Mouse (Mus musculus): ENCODE data around the gene Cbarp. TPM values are rescaled to one million over a fixed set of nuclear protein-coding genes. Genes with fewer than 3 reads are reported as not detected.
A peak's percentile ranks its signal among the peaks of the same experiment; 100 is the strongest.

The Cbarp gene
- total and polyA plus RNA-seq, 3 experiments, result 74.5 to 118 (median 84.3) TPM

DNA sequence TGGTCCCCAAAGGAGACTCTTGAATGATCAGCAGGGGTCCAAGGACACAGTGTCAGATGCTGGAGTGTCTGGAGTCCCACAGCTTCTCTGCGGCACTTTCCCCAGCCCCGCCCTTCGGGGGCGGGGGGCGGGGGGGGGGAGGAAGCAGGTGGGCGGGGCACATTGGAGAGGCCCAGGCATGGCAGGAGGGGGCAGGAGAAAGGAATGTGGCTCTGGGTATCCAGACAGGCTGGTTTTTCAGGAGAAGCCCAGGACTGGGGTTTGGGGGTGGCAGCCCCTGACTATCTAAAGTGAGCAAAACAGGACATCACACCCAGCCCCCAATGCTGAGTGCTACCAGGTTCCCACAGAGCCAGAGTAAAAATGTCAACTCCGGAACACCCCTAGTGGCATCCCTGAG lies 43.4 kb downstream of the Cbarp start:
- DNase-seq, result no peak

DNA sequence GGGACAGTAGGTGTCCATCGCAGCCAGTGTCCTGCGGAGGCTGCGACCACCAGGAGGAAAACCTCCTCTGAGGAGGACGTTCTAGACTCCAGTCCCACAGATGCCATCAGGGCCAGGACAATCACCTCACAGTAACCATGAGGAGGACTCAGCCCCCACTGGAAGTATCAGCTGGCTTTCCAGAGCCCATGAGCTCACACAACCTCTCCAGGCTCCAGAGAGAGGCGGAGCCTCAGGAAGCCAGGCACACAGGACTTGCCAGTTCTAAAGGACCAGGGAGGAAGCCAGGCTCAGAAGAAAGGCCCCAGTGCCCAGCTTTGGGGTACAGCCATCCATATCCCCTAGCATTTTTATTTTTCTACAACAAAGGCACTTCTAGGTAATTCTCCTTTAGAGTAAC lies 45.1 kb downstream of the Cbarp start:
- peak; percentile 54 for DNase-seq

DNA sequence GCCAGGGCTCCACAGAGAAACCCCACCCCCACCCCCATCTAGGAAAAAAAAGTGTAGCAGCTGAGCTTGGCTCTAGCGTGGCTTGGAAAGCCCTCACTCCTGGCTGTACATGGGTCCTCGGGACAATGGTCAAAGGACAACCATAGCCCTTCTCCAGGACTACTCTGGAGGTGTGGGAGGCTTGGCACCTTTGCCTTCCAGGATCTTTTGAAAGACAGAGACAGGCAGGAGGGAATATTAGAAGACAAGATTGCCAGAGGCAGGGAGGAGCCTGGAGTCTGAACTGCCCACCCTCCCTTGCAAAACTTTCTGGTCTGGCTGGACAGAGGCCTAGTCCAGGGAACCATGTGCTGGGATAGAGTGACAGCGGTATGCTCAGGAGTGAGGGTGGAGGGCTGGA lies 46.0 kb downstream of the Cbarp start:
- DNase-seq, result peak; percentile 48

- DNase-seq, result peak; percentile 82
Measured at GRCm38 (mm10) chr10:80094085-80094484, 46.5 kb downstream of the Cbarp start.

DNA sequence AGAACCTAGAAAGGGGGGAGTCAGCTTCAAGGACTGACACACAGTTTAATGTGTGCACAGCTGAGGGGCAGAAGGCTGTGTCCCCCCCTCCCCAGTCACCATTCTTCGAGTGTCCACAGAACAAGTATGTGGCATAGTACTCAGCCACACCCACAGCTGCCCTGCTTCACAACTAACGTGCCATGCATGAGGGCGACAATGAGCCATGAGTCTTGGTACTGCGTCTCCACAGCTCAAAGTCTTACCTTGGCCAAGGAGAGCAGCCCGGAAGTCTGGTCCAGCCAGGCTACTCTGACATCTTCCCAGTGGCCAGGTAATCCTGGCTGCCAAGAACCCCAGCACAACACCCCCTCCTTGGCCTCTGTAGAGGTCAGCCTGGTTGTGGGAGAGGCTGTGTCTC lies 47.9 kb downstream of the Cbarp start:
- DNase-seq, result no peak

GRCm38 (mm10) chr10:80091527-80091926 lies 49.1 kb downstream of the Cbarp start:
- DNase-seq, result no peak

DNA sequence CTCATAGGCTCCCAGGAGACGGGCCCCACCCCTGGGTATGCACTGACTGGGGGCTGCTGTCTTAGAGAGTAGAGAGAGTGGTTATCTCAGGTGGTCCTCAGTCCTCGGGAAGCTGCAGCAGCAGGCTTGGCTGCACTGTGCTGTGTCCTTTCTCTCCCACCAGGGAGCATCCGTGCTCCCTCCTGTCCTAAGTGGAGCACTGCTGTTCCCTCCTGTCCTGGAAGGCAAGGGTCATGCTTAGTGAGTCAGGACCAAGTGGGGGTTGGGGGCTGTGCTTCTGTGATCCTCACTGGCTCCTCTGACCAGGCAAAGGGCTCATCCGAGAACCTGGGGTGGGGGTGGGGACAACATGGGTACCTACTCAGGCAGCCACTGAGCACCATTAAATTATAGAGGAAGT lies 51.5 kb downstream of the Cbarp start:
- no peak for DNase-seq

GRCm38 (mm10) chr10:80087483-80087882 lies 53.2 kb downstream of the Cbarp start:
- no peak for DNase-seq

DNA sequence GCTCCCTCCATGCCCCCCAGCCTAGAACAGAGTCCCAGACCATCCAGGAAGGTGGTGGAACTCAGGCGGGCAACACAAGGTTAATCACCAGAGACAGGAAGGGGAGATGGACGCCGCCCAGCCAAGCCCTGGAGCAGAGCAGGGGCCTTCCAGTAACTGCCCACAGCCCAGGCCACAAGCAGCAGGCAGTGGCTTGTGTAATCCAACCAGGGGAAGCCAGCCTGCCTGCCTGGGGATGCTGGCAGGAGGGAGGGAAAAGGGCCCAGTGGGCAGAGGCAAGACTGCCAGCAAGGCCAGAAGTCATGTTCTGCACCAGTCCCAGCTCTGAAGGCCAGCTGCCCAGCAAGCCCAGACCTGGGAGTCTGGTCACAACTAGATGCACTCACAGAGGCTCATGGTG lies 53.8 kb downstream of the Cbarp start:
- peak; percentile 74 for DNase-seq

DNA sequence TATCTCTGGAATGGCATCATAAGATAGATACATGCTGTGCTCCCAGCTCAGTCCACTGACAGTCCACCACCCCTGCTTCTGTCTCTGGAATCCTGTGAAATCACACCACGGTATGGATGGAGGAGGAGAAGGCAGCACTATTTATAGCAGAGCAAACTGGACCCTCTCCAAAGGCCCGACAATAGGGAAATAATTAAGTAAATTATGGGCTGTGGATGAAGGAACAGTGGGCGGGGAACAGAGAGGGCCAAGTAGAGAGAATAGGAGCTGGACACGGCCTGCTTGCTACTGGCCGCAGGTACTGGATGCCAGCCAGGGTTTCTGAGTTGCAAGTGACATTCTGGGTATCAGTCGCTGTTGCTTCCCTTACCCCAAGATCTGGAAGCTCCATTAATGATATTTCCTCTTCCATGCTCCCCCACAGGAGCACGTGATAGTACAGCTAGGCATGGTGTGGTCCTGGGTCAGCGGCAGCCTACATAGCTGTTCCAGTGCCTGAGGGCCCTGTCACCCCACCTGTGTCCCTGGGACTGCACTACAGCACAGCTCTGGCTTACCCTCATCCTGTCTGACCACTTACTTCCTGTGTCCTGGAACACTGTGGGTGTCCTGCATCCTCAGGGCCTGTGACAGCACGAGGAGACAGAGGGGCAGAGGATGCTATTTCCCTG lies 55.7 kb downstream of the Cbarp start:
- DNase-seq, result no peak

DNA sequence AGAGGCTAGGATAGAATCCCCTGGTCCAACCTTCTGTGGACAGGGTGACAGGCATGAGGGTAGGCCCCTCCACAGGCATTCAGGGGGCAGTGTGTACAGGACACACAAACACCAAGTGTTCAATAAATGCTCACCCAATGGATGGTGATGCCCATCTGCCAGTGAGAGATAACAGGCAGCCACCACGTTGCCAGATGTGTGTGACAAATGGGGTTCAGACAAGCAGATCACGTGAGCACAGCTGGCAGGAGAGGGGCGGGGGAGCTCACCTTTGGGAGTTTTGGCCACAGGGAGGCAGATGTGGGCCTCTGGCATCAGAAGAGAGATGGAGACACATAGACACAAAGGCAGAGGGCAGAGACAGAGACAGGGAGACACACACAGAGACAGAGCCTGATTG lies 59.6 kb downstream of the Cbarp start:
- no peak for DNase-seq

Other genes with a start within 250 kb of the Cbarp start
Only the 30 nearest of the 33 such genes appear.
- not detected for gene Gm26602, start 230.0 kb downstream of the Cbarp start, total RNA-seq (2021)
- not detected in 2 replicates for gene Gm26602, start 230.0 kb downstream of the Cbarp start, polyA plus RNA-seq (2012; rRNA removed)
- gene Kiss1r, start 223.9 kb downstream of the Cbarp start, total RNA-seq (2021), result 1 to 10 TPM; 1.4 TPM
- 11.8 and 15.1 TPM in 2 replicates for gene Kiss1r, start 223.9 kb downstream of the Cbarp start, polyA plus RNA-seq (2012; rRNA removed)
- gene R3hdm4, start 219.6 kb downstream of the Cbarp start, total RNA-seq (2021), result 10 to 100 TPM; 87.8 to 93.5 TPM
- 197 and 231 TPM in 2 replicates for gene R3hdm4, start 219.6 kb downstream of the Cbarp start, polyA plus RNA-seq (2012; rRNA removed)
- 1 to 10 TPM; 4.6 to 6.5 TPM for gene Arid3a, start 213.8 kb downstream of the Cbarp start, total RNA-seq (2021)
- gene Arid3a, start 213.8 kb downstream of the Cbarp start, polyA plus RNA-seq (2012; rRNA removed), result 5.9 and 9.1 TPM in 2 replicates
- 10 to 100 TPM; 29.4 to 31.5 TPM for gene Wdr18, start 180.7 kb downstream of the Cbarp start, total RNA-seq (2021)
- gene Wdr18, start 180.7 kb downstream of the Cbarp start, polyA plus RNA-seq (2012; rRNA removed), result 66.1 and 66.8 TPM in 2 replicates
- under 1 TPM in 1 of 2 experiments, not detected in 1; 0.31 TPM for gene Grin3b, start 170.1 kb downstream of the Cbarp start, total RNA-seq (2021)
- 0.09 and 0.17 TPM in 2 replicates for gene Grin3b, start 170.1 kb downstream of the Cbarp start, polyA plus RNA-seq (2012; rRNA removed)
- 100 to 1,000 TPM; 142 to 143 TPM for gene Tmem259, start 156.5 kb downstream of the Cbarp start, total RNA-seq (2021)
- 619 and 624 TPM in 2 replicates for gene Tmem259, start 156.5 kb downstream of the Cbarp start, polyA plus RNA-seq (2012; rRNA removed)
- 10 to 100 TPM; 29.5 to 50.1 TPM for gene Cnn2, start 152.3 kb downstream of the Cbarp start, total RNA-seq (2021)
- gene Cnn2, start 152.3 kb downstream of the Cbarp start, polyA plus RNA-seq (2012; rRNA removed), result 53.0 and 58.8 TPM in 2 replicates
- gene Abca7, start 144.3 kb downstream of the Cbarp start, total RNA-seq (2021), result 10 to 100 TPM; 18.4 to 22.9 TPM
- 28.6 TPM in 2 replicates for gene Abca7, start 144.3 kb downstream of the Cbarp start, polyA plus RNA-seq (2012; rRNA removed)
- gene Arhgap45, start 124.2 kb downstream of the Cbarp start, total RNA-seq (2021), result 1 to 10 TPM; 3.9 to 6.7 TPM
- 11.0 and 14.6 TPM in 2 replicates for gene Arhgap45, start 124.2 kb downstream of the Cbarp start, polyA plus RNA-seq (2012; rRNA removed)
- 100 to 1,000 TPM in 1 of 2 experiments, 10 to 100 TPM in 1; 97.3 to 106 TPM for gene Polr2e, start 101.0 kb downstream of the Cbarp start, total RNA-seq (2021)
- 111 and 122 TPM in 2 replicates for gene Polr2e, start 101.0 kb downstream of the Cbarp start, polyA plus RNA-seq (2012; rRNA removed)
- gene Gpx4, start 93.7 kb downstream of the Cbarp start, total RNA-seq (2021), result 1,000 to 10,000 TPM; 1,287 to 1,377 TPM
- gene Gpx4, start 93.7 kb downstream of the Cbarp start, polyA plus RNA-seq (2012; rRNA removed), result 1,827 and 2,443 TPM in 2 replicates
- 10 to 100 TPM; 38.5 to 59.3 TPM for gene Sbno2, start 35.3 kb downstream of the Cbarp start, total RNA-seq (2021)
- 102 and 120 TPM in 2 replicates for gene Sbno2, start 35.3 kb downstream of the Cbarp start, polyA plus RNA-seq (2012; rRNA removed)
- gene Stk11, start 25.0 kb downstream of the Cbarp start, total RNA-seq (2021), result 100 to 1,000 TPM; 153 to 156 TPM
- 151 and 159 TPM in 2 replicates for gene Stk11, start 25.0 kb downstream of the Cbarp start, polyA plus RNA-seq (2012; rRNA removed)
- 100 to 1,000 TPM; 654 to 778 TPM for gene Atp5d, start 2.2 kb downstream of the Cbarp start, total RNA-seq (2021)
- 5,895 and 6,727 TPM in 2 replicates for gene Atp5d, start 2.2 kb downstream of the Cbarp start, polyA plus RNA-seq (2012; rRNA removed)
- gene Midn, start 7.4 kb upstream of the Cbarp start, total RNA-seq (2021), result 100 to 1,000 TPM in 1 of 2 experiments, 10 to 100 TPM in 1; 75.8 to 115 TPM
- 233 and 269 TPM in 2 replicates for gene Midn, start 7.4 kb upstream of the Cbarp start, polyA plus RNA-seq (2012; rRNA removed)
- gene Cirbp, start 25.1 kb upstream of the Cbarp start, total RNA-seq (2021), result 10 to 100 TPM; 30.6 to 77.0 TPM
- gene Cirbp, start 25.1 kb upstream of the Cbarp start, polyA plus RNA-seq (2012; rRNA removed), result 108 and 152 TPM in 2 replicates
- gene 1600002K03Rik, start 32.1 kb upstream of the Cbarp start, total RNA-seq (2021), result 10 to 100 TPM; 14.0 to 21.7 TPM
- gene 1600002K03Rik, start 32.1 kb upstream of the Cbarp start, polyA plus RNA-seq (2012; rRNA removed), result 25.9 and 34.5 TPM in 2 replicates
- gene Efna2, start 38.6 kb upstream of the Cbarp start, total RNA-seq (2021), result 1 to 10 TPM; 1.8 to 5.2 TPM
- 10.2 and 15.6 TPM in 2 replicates for gene Efna2, start 38.6 kb upstream of the Cbarp start, polyA plus RNA-seq (2012; rRNA removed)
- gene Mum1, start 85.6 kb upstream of the Cbarp start, total RNA-seq (2021), result 10 to 100 TPM; 13.5 to 24.4 TPM
- gene Mum1, start 85.6 kb upstream of the Cbarp start, polyA plus RNA-seq (2012; rRNA removed), result 23.0 and 24.6 TPM in 2 replicates
- gene Ndufs7, start 108.3 kb upstream of the Cbarp start, total RNA-seq (2021), result 100 to 1,000 TPM; 295 to 337 TPM
- gene Ndufs7, start 108.3 kb upstream of the Cbarp start, polyA plus RNA-seq (2012; rRNA removed), result 1,122 and 1,204 TPM in 2 replicates
- 100 to 1,000 TPM; 246 to 281 TPM for gene Gamt, start 120.2 kb upstream of the Cbarp start, total RNA-seq (2021)
- 820 and 833 TPM in 2 replicates for gene Gamt, start 120.2 kb upstream of the Cbarp start, polyA plus RNA-seq (2012; rRNA removed)
- gene Dazap1, start 120.7 kb upstream of the Cbarp start, total RNA-seq (2021), result 100 to 1,000 TPM in 1 of 2 experiments, 10 to 100 TPM in 1; 72.1 to 101 TPM
- gene Dazap1, start 120.7 kb upstream of the Cbarp start, polyA plus RNA-seq (2012; rRNA removed), result 102 and 119 TPM in 2 replicates
- gene Rps15, start 151.6 kb upstream of the Cbarp start, total RNA-seq (2021), result 1,000 to 10,000 TPM; 1,320 to 1,332 TPM
- 1,020 and 1,031 TPM in 2 replicates for gene Rps15, start 151.6 kb upstream of the Cbarp start, polyA plus RNA-seq (2012; rRNA removed)
- 1 to 10 TPM in 1 of 2 experiments, under 1 TPM in 1; 0.72 to 3.0 TPM for gene Apc2, start 155.1 kb upstream of the Cbarp start, total RNA-seq (2021)
- 2.5 and 4.0 TPM in 2 replicates for gene Apc2, start 155.1 kb upstream of the Cbarp start, polyA plus RNA-seq (2012; rRNA removed)
- gene 2310011J03Rik, start 179.7 kb upstream of the Cbarp start, total RNA-seq (2021), result 10 to 100 TPM; 21.6 to 32.5 TPM
- gene 2310011J03Rik, start 179.7 kb upstream of the Cbarp start, polyA plus RNA-seq (2012; rRNA removed), result 57.0 and 61.7 TPM in 2 replicates
- gene Pcsk4, start 188.7 kb upstream of the Cbarp start, total RNA-seq (2021), result 1 to 10 TPM; 1.8 to 3.4 TPM
- gene Pcsk4, start 188.7 kb upstream of the Cbarp start, polyA plus RNA-seq (2012; rRNA removed), result 15.9 and 19.6 TPM in 2 replicates
- 10 to 100 TPM; 11.1 to 15.6 TPM for gene Reep6, start 189.1 kb upstream of the Cbarp start, total RNA-seq (2021)
- gene Reep6, start 189.1 kb upstream of the Cbarp start, polyA plus RNA-seq (2012; rRNA removed), result 11.3 and 15.7 TPM in 2 replicates
- gene Adamtsl5, start 207.6 kb upstream of the Cbarp start, total RNA-seq (2021), result 10 to 100 TPM in 1 of 2 experiments, 1 to 10 TPM in 1; 8.0 to 10.3 TPM
- 35.1 and 41.5 TPM in 2 replicates for gene Adamtsl5, start 207.6 kb upstream of the Cbarp start, polyA plus RNA-seq (2012; rRNA removed)
- gene Plk5, start 215.6 kb upstream of the Cbarp start, total RNA-seq (2021), result under 1 TPM; 0.14 to 0.45 TPM
- gene Plk5, start 215.6 kb upstream of the Cbarp start, polyA plus RNA-seq (2012; rRNA removed), result 1.5 and 2.6 TPM in 2 replicates